ENCODE assay signal across 9 mouse cellular contexts in the genomic region with DNA sequence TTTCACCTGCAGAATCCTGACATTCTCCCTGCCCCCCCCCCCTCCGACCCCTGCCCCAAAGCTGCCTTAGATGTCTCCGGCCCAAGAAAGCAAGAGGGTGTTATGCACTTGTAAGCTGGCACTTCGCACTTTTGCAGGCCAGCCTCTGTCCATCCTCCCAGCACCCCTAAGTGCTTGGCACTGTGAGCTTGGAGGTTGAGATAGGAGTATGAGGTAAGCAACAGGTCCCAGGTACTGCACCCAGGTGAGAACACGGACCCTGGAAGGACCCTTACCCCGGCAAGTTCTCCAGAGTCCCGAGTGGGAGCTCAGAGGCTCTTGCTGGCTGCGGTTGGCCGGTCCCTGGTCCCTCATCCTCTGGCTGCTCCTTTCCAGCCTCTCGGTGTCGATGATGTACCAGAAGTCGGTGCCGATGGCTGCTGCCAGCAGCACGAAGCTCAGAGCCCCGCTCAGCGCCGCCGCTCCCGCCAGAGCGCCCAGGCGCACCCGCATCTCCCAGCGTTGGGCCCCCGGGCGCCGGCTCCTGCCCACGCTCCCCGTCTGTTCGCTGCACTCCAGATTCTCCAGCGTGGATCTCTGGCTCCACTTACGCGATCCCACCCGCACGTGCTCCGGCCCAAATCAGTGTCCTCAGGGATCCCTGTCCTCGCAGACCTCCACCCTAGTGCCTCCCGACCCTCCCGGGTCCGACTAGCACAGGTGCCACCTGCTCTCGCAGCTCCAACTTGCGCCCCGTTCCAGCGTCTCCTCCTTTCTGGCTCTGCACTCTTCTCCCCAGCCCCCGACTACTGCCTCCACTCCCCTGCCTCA. TPM values are rescaled to one million over a fixed set of nuclear protein-coding genes. Genes with fewer than 3 reads are reported as not detected.
A peak's percentile ranks its signal among the peaks of the same experiment; 100 is the strongest.
DNase-seq lines count a peak whose midpoint lies in the region; ATAC-seq lines count a peak whose summit lies in the region.
"Had no signal": no experiment of that assay in that cellular context is flagged by ENCODE, and none has a peak within 500 bp of the region (broad histone marks: within the 10 kb centered on the region; RNA-seq: fewer than 3 reads in every experiment).

No protein-coding gene starts in this region.

- no peaks in the 10 kb centered on the region for H3K36me3 ChIP-seq in heart, embryonic 10.5 days
- no peaks in the 10 kb centered on the region for H3K36me3 ChIP-seq in hindbrain, embryonic 14.5 days (replicated peaks; ENCODE audit: control insufficient read depth, insufficient read depth)
- H3K36me3 ChIP-seq in limb, embryonic 12.5 days: no peaks in the 10 kb centered on the region
- no peaks in the 10 kb centered on the region for H3K36me3 ChIP-seq in stomach, embryonic 14.5 days (ENCODE audit: control insufficient read depth, insufficient read depth, low read length)

- H3K4me3 ChIP-seq in heart, embryonic 10.5 days: peak overlapping the region; percentile 50
- H3K4me3 ChIP-seq in brown adipose tissue, adult 24 weeks (ENCODE audit: insufficient read depth, low read depth, low read length): peak overlapping the region; percentile 16; the same call in 1 of the 2 replicates
- H3K4me3 ChIP-seq in hindbrain, embryonic 14.5 days (replicated peaks; ENCODE audit: low read length): peak overlapping the region; percentile 37
- peak overlapping the region; percentile 34 for H3K4me3 ChIP-seq in limb, embryonic 12.5 days (replicated peaks)
- H3K4me3 ChIP-seq in stomach, embryonic 14.5 days (ENCODE audit: low read depth, low read length): peak overlapping the region; percentile 13
- H3K4me3 ChIP-seq: erythroblast, embryonic 14.5 days had no signal

- peak overlapping the region; percentile 47 for H3K9ac ChIP-seq in hindbrain, embryonic 14.5 days
- H3K9ac ChIP-seq in limb, embryonic 12.5 days (replicated peaks): peak overlapping the region; percentile 5; the same call in 1 of the 2 replicates
- H3K9ac ChIP-seq in stomach, embryonic 14.5 days (replicated peaks; ENCODE audit: low read depth, low read length): no peak overlapping the region

- intact Hi-C loops in heart, postnatal 10 days (cut with DNase I): no loop called here

- H3K4me1 ChIP-seq in heart, embryonic 10.5 days: peaks cover 11% of the 10 kb centered on the region
- H3K4me1 ChIP-seq in brown adipose tissue, adult 24 weeks (ENCODE audit: control insufficient read depth, insufficient read depth, insufficient read length, low read length): no peaks in the 10 kb centered on the region
- H3K4me1 ChIP-seq in hindbrain, embryonic 14.5 days (replicated peaks; ENCODE audit: control insufficient read depth, insufficient read depth, low read length): peaks cover 9% of the 10 kb centered on the region
- peaks cover 9% of the 10 kb centered on the region for H3K4me1 ChIP-seq in limb, embryonic 12.5 days (replicated peaks)
- no peaks in the 10 kb centered on the region for H3K4me1 ChIP-seq in stomach, embryonic 14.5 days (ENCODE audit: control insufficient read depth, insufficient read depth, low read length)

- H3K4me2 ChIP-seq in hindbrain, embryonic 14.5 days (replicated peaks): peak overlapping the region; percentile 73
- peak overlapping the region; percentile 61 for H3K4me2 ChIP-seq in limb, embryonic 12.5 days
- peak overlapping the region; percentile 38 for H3K4me2 ChIP-seq in stomach, embryonic 14.5 days (replicated peaks; ENCODE audit: low read depth, low read length)

- peaks cover 73% of the 10 kb centered on the region for H3K27me3 ChIP-seq in heart, embryonic 10.5 days (ENCODE audit: insufficient read depth, poor library complexity, severe bottlenecking)
- H3K27me3 ChIP-seq in hindbrain, embryonic 14.5 days (ENCODE audit: control insufficient read depth, insufficient read depth, low read length): peaks cover 58% of the 10 kb centered on the region
- peaks cover 69% of the 10 kb centered on the region for H3K27me3 ChIP-seq in limb, embryonic 12.5 days
- peaks cover 34% of the 10 kb centered on the region for H3K27me3 ChIP-seq in stomach, embryonic 14.5 days (ENCODE audit: control insufficient read depth, insufficient read depth, low read length)

- 6% methylated on average over 43 of the region's 43 CpGs for WGBS in heart, embryonic 10.5 days
- WGBS in hindbrain, embryonic 14.5 days: 6% methylated on average over 43 of the region's 43 CpGs
- 4% methylated on average over 43 of the region's 43 CpGs for WGBS in limb, embryonic 12.5 days
- WGBS in stomach, embryonic 14.5 days: 5% methylated on average over 43 of the region's 43 CpGs

- ATAC-seq in hindbrain, embryonic 14.5 days (ENCODE audit: low FRiP score): no peak; the same call in 1 of the 2 replicates
- no peak for ATAC-seq in limb, embryonic 12.5 days (ENCODE audit: insufficient number of reproducible peaks, insufficient read depth, low FRiP score, low TSS enrichment, low read depth)
- no peak for ATAC-seq in stomach, embryonic 14.5 days (ENCODE audit: insufficient number of reproducible peaks, insufficient read depth, low FRiP score, low read depth)
- no peak for ATAC-seq in erythroblast, adult 5-6 weeks (replicated peaks; ENCODE audit: low FRiP score, poor library complexity, severe bottlenecking)
- no peak for ATAC-seq in monocyte, adult 5-6 weeks (replicated peaks; ENCODE audit: insufficient number of reproducible peaks, low FRiP score, low TSS enrichment, poor library complexity, severe bottlenecking)

- H3K9me3 ChIP-seq in heart, embryonic 10.5 days: no peaks in the 10 kb centered on the region
- no peaks in the 10 kb centered on the region for H3K9me3 ChIP-seq in hindbrain, embryonic 14.5 days (ENCODE audit: control insufficient read depth, low read length)
- no peaks in the 10 kb centered on the region for H3K9me3 ChIP-seq in limb, embryonic 12.5 days
- H3K9me3 ChIP-seq in stomach, embryonic 14.5 days (ENCODE audit: control insufficient read depth, low read depth, low read length): no peaks in the 10 kb centered on the region

- H3K27ac ChIP-seq in heart, embryonic 10.5 days: no peak overlapping the region
- no peak overlapping the region for H3K27ac ChIP-seq in brown adipose tissue, adult 24 weeks (replicated peaks; ENCODE audit: low read depth, low read length)
- H3K27ac ChIP-seq in hindbrain, embryonic 14.5 days: no peak overlapping the region
- H3K27ac ChIP-seq in limb, embryonic 12.5 days: no peak overlapping the region
- H3K27ac ChIP-seq in stomach, embryonic 14.5 days (ENCODE audit: low read length): no peak overlapping the region

- peak; percentile 74 for DNase-seq in heart, embryonic 10.5 days (ENCODE audit: low spot score)
- DNase-seq in heart, postnatal 10 days: no peak
- no peak for DNase-seq in hindbrain, embryonic 14.5 days (ENCODE audit: low spot score)

RNA-seq across cellular contexts. Expression of gene Tmem114, which starts 0.6 kb away (rescaled TPM):
- polyA plus RNA-seq in heart, embryonic 10.5 days (2016; fragmentation: Nextera tagmentation; extraction: Ambion mirVana): not detected in 2 replicates
- not detected for total RNA-seq in heart, postnatal 10 days (2021)
- polyA plus RNA-seq in brown adipose tissue, adult 24 weeks (2012; ENCODE audit: insufficient read depth, insufficient read length, missing spikeins): not detected in 2 replicates
- polyA plus RNA-seq in hindbrain, embryonic 14.5 days (2014; fragmentation: Nextera tagmentation; extraction: Ambion mirVana): 0.68 and 0.86 TPM in 2 replicates
- polyA plus RNA-seq in limb, embryonic 12.5 days (2016; fragmentation: Nextera tagmentation; extraction: Ambion mirVana): 0.29 TPM in 1 of 2 replicates, not detected in the other
- polyA plus RNA-seq in stomach, embryonic 14.5 days (2014; fragmentation: Nextera tagmentation; extraction: Ambion mirVana): not detected in 2 replicates
- not detected in 2 replicates for total RNA-seq in erythroblast, adult 5-6 weeks (2015; ENCODE audit: low replicate concordance)
- total RNA-seq in erythroblast, adult 5-6 weeks (2017; ENCODE audit: low replicate concordance): not detected in 2 replicates
- total RNA-seq in monocyte, adult 5-6 weeks (2017): not detected in 3 replicates
- polyA plus RNA-seq: erythroblast, embryonic 14.5 days had no signal

RNA-seq across cellular contexts. Expression of gene Mettl22, which starts 46.2 kb away (rescaled TPM):
- polyA plus RNA-seq in heart, embryonic 10.5 days (2016; fragmentation: Nextera tagmentation; extraction: Ambion mirVana): 38.0 and 54.3 TPM in 2 replicates
- total RNA-seq in heart, postnatal 10 days (2021): 10 to 100 TPM; 28.2 to 30.0 TPM
- polyA plus RNA-seq in brown adipose tissue, adult 24 weeks (2012; ENCODE audit: insufficient read depth, insufficient read length, missing spikeins): 37.7 and 51.5 TPM in 2 replicates
- 49.7 and 53.8 TPM in 2 replicates for polyA plus RNA-seq in hindbrain, embryonic 14.5 days (2014; fragmentation: Nextera tagmentation; extraction: Ambion mirVana)
- 16.9 and 19.3 TPM in 2 replicates for polyA plus RNA-seq in limb, embryonic 12.5 days (2016; fragmentation: Nextera tagmentation; extraction: Ambion mirVana)
- polyA plus RNA-seq in stomach, embryonic 14.5 days (2014; fragmentation: Nextera tagmentation; extraction: Ambion mirVana): 19.0 and 21.7 TPM in 2 replicates
- total RNA-seq in erythroblast, adult 5-6 weeks (2015; ENCODE audit: low replicate concordance): 3.7 and 3.8 TPM in 2 replicates
- total RNA-seq in erythroblast, adult 5-6 weeks (2017; ENCODE audit: low replicate concordance): 0.56 and 12.9 TPM in 2 replicates
- total RNA-seq in monocyte, adult 5-6 weeks (2017): 6.9 to 11.8 TPM (median 8.0 TPM) in 3 replicates
